Mouse (Mus musculus) heart, adult 2 months (tissue): ENCODE measurements around the gene Svs3a. TPM values are rescaled to one million over a fixed set of nuclear protein-coding genes. Genes with fewer than 3 reads are reported as not detected.
"Not testable (repeated sequence)": the region's sequence is repeated elsewhere in the genome, so short reads cannot be mapped to it uniquely, and the experiment has no call there.

Experiments used
- DNase-seq, 2 experiments: peaks; one replicate each; pipeline ENCODE4 v3.0.0; 2021
- H3K27ac ChIP-seq: fragments of 200-600 bp; 2 replicates; pipeline ENCODE4 v1.8.1; 2022
- H3K27me3 ChIP-seq: fragments of 200-500 bp; 2 replicates; pipeline ENCODE4 v1.6.1; 2012; ENCODE audit warnings: mild to moderate bottlenecking, low read length, inconsistent platforms, mixed read lengths; ENCODE audit not compliant: control insufficient read depth, insufficient read depth
- H3K36me3 ChIP-seq: fragments of 200-500 bp; 2 replicates; pipeline ENCODE4 v1.6.1; 2012; ENCODE audit warnings: low read length, inconsistent platforms; ENCODE audit not compliant: control insufficient read depth, insufficient read depth
- H3K4me1 ChIP-seq: fragments of 200-500 bp; 2 replicates; pipeline ENCODE4 v1.6.1; 2011; ENCODE audit warnings: low read length; ENCODE audit not compliant: control insufficient read depth, insufficient read depth
- H3K4me3 ChIP-seq: fragments of 200-600 bp; 2 replicates; pipeline ENCODE4 v1.8.1; 2022
- H3K79me2 ChIP-seq: fragments of 200-500 bp; replicated peaks from 2 replicates; pipeline ENCODE4 v1.6.1; 2012; ENCODE audit warnings: mild to moderate bottlenecking, inconsistent platforms, low read length, moderate library complexity, mixed read lengths; ENCODE audit not compliant: control insufficient read depth, insufficient read depth
- H3K9ac ChIP-seq: fragments of 200-500 bp; 2 replicates; pipeline ENCODE4 v1.6.1; 2012; ENCODE audit warnings: low read depth, mild to moderate bottlenecking, control low read depth, inconsistent platforms, low read length, mixed read lengths
- CTCF ChIP-seq: fragments of 200-600 bp; IDR thresholded peaks from 2 replicates; pipeline ENCODE4 v1.8.1; 2022; ENCODE audit warnings: antibody characterized with exemption, mild to moderate bottlenecking, moderate library complexity
- EP300 ChIP-seq: fragments of 200-500 bp; IDR thresholded peaks from 2 replicates; pipeline ENCODE4 v1.6.1; 2011; ENCODE audit warnings: low read depth, low read length, control low read depth; ENCODE audit not compliant: insufficient read depth
- POLR2A ChIP-seq: fragments of 200-500 bp; IDR thresholded peaks from 2 replicates; pipeline ENCODE4 v1.6.1; 2011; ENCODE audit warnings: mild to moderate bottlenecking, low read depth, low read length, control low read depth; ENCODE audit not compliant: insufficient read depth
- WGBS: fragments of 180-500 bp; shearing (Covaris S2); methylation state at CpG from one replicate; pipeline ENCODE4 v1.1.7; 2018; 5-methylcytosine and 5-hydroxymethylcytosine counted together
- intact Hi-C: fragments of 180-260 bp; cut with DNase I; formaldehyde crosslinking; loops from one replicate; pipeline ENCODE4 v1.15.1; 2025
- long read RNA-seq: library from polyadenylated mRNA; stranded (forward); transcript quantifications from one replicate; pipeline ENCODE4 v2.0.0, GENCODE M21; 2021
- polyA plus RNA-seq: library from polyadenylated mRNA; depleted of rRNA; stranded (reverse); fragments of >200 nt; gene quantifications from 2 replicates; pipeline ENCODE4 v1.2.3, GENCODE M21; 2012; rRNA removed
- total RNA-seq, 2 experiments: library from RNA; stranded (reverse); gene quantifications; 2 replicates each; pipeline ENCODE4 v1.2.3; 2021

Svs3a gene
- total RNA-seq (not detected), polyA plus RNA-seq (not detected in 2 replicates)
- long read RNA-seq, result 0 reads

GRCm38 (mm10) chr2:164288968-164289367 is at the start of gene Svs3a:
Svs3a (plus strand) TSS chr2:164289268.
- WGBS, result 65% methylated on average over 1 of the region's 1 CpGs
- H3K79me2 ChIP-seq, H3K27me3 ChIP-seq, H3K36me3 ChIP-seq, DNase-seq, intact Hi-C loops, H3K9ac ChIP-seq, H3K27ac ChIP-seq, H3K4me3 ChIP-seq, H3K4me1 ChIP-seq: not testable (repeated sequence)

- intact Hi-C loops, H3K4me3 ChIP-seq, DNase-seq, H3K27me3 ChIP-seq, H3K4me1 ChIP-seq, H3K9ac ChIP-seq, H3K27ac ChIP-seq, H3K36me3 ChIP-seq, H3K79me2 ChIP-seq: not testable (repeated sequence)
- WGBS, result 63% methylated on average over 1 of the region's 1 CpGs
Observed at GRCm38 (mm10) chr2:164256540-164256939, 32.5 kb upstream of the Svs3a start, which contains the start of gene Svs3b. Svs3b (minus strand) TSS chr2:164256640.

GRCm38 (mm10) chr2:164278359-164278758 is 10.7 kb upstream of the Svs3a start, which contains the start of gene Svs4:
Svs4 (minus strand) TSS chr2:164278459.
- H3K36me3 ChIP-seq, result no peaks in the 10 kb centered on the region
- H3K4me3 ChIP-seq, result no peak within 1 kb of the TSS
- H3K79me2 ChIP-seq, result no peaks in the 10 kb centered on the region
- no peaks in the 10 kb centered on the region for H3K4me1 ChIP-seq
- DNase-seq, result no peak
- TF ChIP-seq CTCF, result no peak
- no peak within 1 kb of the TSS for H3K27ac ChIP-seq
- intact Hi-C loops, result no loop called here
- WGBS, result 80% methylated on average over 4 of the region's 4 CpGs
- no peak within 1 kb of the TSS for H3K9ac ChIP-seq
- H3K27me3 ChIP-seq, result no peaks in the 10 kb centered on the region

- Histone ChIP-seq H3K27me3 (no peaks in the 10 kb centered on the region), H3K27ac (no peak overlapping the region), H3K36me3 (no peaks in the 10 kb centered on the region), H3K79me2 (no peaks in the 10 kb centered on the region), H3K4me3 (no peak overlapping the region), H3K9ac (no peak overlapping the region), H3K4me1 (no peaks in the 10 kb centered on the region)
- TF ChIP-seq EP300 (no peak), CTCF (no peak), POLR2A (no peak)
- DNase-seq, result no peak
- intact Hi-C loops, result no loop called here
- 75% methylated on average over 5 of the region's 5 CpGs for WGBS
Observed at GRCm38 (mm10) chr2:164312599-164312998, 23.5 kb downstream of the Svs3a start.

- H3K4me3 ChIP-seq, H3K27me3 ChIP-seq, H3K36me3 ChIP-seq, intact Hi-C loops, DNase-seq, H3K79me2 ChIP-seq, H3K4me1 ChIP-seq, H3K27ac ChIP-seq, H3K9ac ChIP-seq: not testable (repeated sequence)
Observed at GRCm38 (mm10) chr2:164315460-164315859, 26.4 kb downstream of the Svs3a start.

- DNase-seq, intact Hi-C loops, H3K27ac ChIP-seq, H3K9ac ChIP-seq, H3K4me3 ChIP-seq, H3K36me3 ChIP-seq, H3K4me1 ChIP-seq, H3K79me2 ChIP-seq, H3K27me3 ChIP-seq: not testable (repeated sequence)
- WGBS, result 63% methylated on average over 1 of the region's 1 CpGs
Observed at GRCm38 (mm10) chr2:164316451-164316850, 27.4 kb downstream of the Svs3a start, which contains the start of gene Svs6. Svs6 (plus strand) TSS chr2:164316751.

- Histone ChIP-seq H3K27me3 (no peaks in the 10 kb centered on the region), H3K27ac (no peak overlapping the region), H3K9ac (no peak overlapping the region), H3K79me2 (no peaks in the 10 kb centered on the region), H3K36me3 (no peaks in the 10 kb centered on the region), H3K4me1 (no peaks in the 10 kb centered on the region), H3K4me3 (no peak overlapping the region)
- no peak for DNase-seq
- TF ChIP-seq POLR2A (no peak), EP300 (no peak), CTCF (no peak)
- 76% methylated on average over 6 of the region's 6 CpGs for WGBS
- intact Hi-C loops, result no loop called here
Observed at GRCm38 (mm10) chr2:164320983-164321382, 31.9 kb downstream of the Svs3a start.

- intact Hi-C loops, DNase-seq, H3K36me3 ChIP-seq, H3K9ac ChIP-seq, H3K79me2 ChIP-seq, H3K27me3 ChIP-seq, H3K4me1 ChIP-seq, H3K27ac ChIP-seq, H3K4me3 ChIP-seq: not testable (repeated sequence)
- 47% methylated on average over 3 of the region's 3 CpGs for WGBS
Observed at GRCm38 (mm10) chr2:164332440-164332839, 43.4 kb downstream of the Svs3a start, which contains the start of gene Svs5. Svs5 (plus strand) TSS chr2:164332740.
